Mouse (Mus musculus) brown adipose tissue, adult 24 weeks (tissue): ENCODE results near the gene Psmb11. TPM values are rescaled to one million over a fixed set of nuclear protein-coding genes. Genes with fewer than 3 reads are reported as not detected.

Source experiments
- H3K27ac ChIP-seq: fragments of 200-500 bp; replicated peaks from 2 replicates; pipeline ENCODE4 v1.5.1; 2012; ENCODE audit warnings: low read depth, mild to moderate bottlenecking, low read length
- H3K4me1 ChIP-seq: fragments of 200-500 bp; 2 replicates; pipeline ENCODE4 v1.6.1; 2012; ENCODE audit warnings: low read length, mixed read lengths; ENCODE audit not compliant: control insufficient read depth, insufficient read depth, insufficient read length
- H3K4me3 ChIP-seq: fragments of 200-500 bp; 2 replicates; pipeline ENCODE4 v1.5.1; 2012; ENCODE audit warnings: low read depth, mild to moderate bottlenecking, low read length, moderate library complexity; ENCODE audit not compliant: insufficient read depth
- polyA plus RNA-seq: library from polyadenylated mRNA; stranded (reverse); fragments of >200 nt; gene quantifications from 2 replicates; pipeline ENCODE4 v1.2.4, GENCODE M21; 2012; ENCODE audit not compliant: missing spikeins, insufficient read depth, insufficient read length

Psmb11 gene
- polyA plus RNA-seq, 1 experiment = not detected

DNA sequence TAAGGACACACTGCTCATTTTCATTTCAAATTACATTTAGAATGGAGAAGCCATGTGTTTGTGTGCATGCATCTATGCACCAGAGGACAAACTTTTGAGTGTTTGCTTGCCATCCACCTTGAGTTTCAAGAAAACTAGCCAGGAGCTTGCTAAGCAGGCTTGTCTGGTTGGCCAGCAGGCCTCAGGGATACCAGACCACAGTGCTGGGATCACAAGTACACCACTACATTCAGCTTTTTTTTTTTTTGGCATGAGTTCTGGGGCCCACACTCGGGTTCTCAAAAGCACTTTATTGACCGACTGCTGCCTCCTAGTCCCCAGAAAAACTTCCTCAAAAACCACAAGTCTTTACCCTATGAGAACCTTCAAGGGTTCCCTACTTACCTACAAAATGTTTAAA, 53.1 kb downstream of the Psmb11 start:
- Histone ChIP-seq H3K4me1 (no peaks in the 10 kb centered on the region), H3K4me3 (no peak overlapping the region), H3K27ac (no peak overlapping the region)

GRCm38 (mm10) chr14:54676290-54676689, 55.1 kb downstream of the Psmb11 start:
- H3K4me1 ChIP-seq = no peaks in the 10 kb centered on the region
- no peak overlapping the region for H3K27ac ChIP-seq
- H3K4me3 ChIP-seq = no peak overlapping the region

DNA sequence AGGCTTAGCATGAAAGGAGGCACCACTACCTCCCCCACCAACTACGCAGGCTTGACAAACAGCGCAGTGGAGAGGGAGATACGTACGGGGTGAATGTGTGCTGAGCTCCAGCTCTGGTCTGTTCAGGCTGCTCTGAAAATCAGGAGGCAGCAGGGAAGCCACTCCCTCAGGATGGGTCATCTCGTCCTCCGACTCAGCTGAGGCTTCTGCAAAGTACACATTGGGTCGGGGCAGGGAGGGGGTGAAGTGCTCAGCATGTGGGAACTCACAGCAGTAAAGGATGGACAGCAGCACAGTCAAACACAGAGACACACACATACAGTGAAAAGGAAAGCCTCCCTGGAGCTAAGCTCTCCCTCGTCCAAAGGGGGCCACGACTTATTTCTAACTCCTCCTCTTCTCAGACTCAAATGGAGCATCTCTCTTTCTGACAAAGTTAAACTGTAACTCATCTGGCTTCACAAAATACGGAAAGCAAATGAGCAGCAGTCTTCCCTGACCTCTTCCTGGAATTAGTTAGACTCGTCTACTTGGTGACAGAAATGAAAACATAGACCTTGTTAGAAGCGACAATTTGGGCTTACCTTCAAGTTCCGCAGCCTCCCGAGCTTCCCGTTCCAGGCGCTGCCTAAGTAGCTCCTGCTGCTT, 57.5 kb downstream of the Psmb11 start:
- no peak overlapping the region for H3K27ac ChIP-seq
- H3K4me3 ChIP-seq = no peak overlapping the region
- 0 out of 2 replicates have a peak, but pooled peaks cover 2% of the 10 kb centered on the region for H3K4me1 ChIP-seq

Other genes starting within 250 kb of the Psmb11 start
- gene Slc7a7, start 203.7 kb upstream of the Psmb11 start, polyA plus RNA-seq = 0.52 and 1.8 TPM in 2 replicates
- gene Mrpl52, start 194.5 kb upstream of the Psmb11 start, polyA plus RNA-seq = 145 and 148 TPM in 2 replicates
- gene Mmp14, start 189.8 kb upstream of the Psmb11 start, polyA plus RNA-seq = 10.8 and 10.9 TPM in 2 replicates
- gene Lrp10, start 157.3 kb upstream of the Psmb11 start, polyA plus RNA-seq = 36.5 and 53.8 TPM in 2 replicates
- not detected in 2 replicates for gene Rem2, start 145.3 kb upstream of the Psmb11 start, polyA plus RNA-seq
- 20.4 and 25.8 TPM in 2 replicates for gene Prmt5, start 103.9 kb upstream of the Psmb11 start, polyA plus RNA-seq
- gene Haus4, start 66.8 kb upstream of the Psmb11 start, polyA plus RNA-seq = 4.1 and 6.8 TPM in 2 replicates
- 3.1 and 5.6 TPM in 2 replicates for gene Ajuba, start 43.9 kb upstream of the Psmb11 start, polyA plus RNA-seq
- 2.6 and 5.2 TPM in 2 replicates for gene 4931414P19Rik, start 15.4 kb upstream of the Psmb11 start, polyA plus RNA-seq
- 231 and 291 TPM in 2 replicates for gene Psmb5, start 3.4 kb upstream of the Psmb11 start, polyA plus RNA-seq
- not detected in 2 replicates for gene Gm17606, start 19.5 kb downstream of the Psmb11 start, polyA plus RNA-seq
- gene Cdh24, start 19.9 kb downstream of the Psmb11 start, polyA plus RNA-seq = not detected in 2 replicates
- 33.3 and 43.1 TPM in 2 replicates for gene 1700123O20Rik, start 64.8 kb downstream of the Psmb11 start, polyA plus RNA-seq
- gene Acin1, start 65.5 kb downstream of the Psmb11 start, polyA plus RNA-seq = 47.2 and 50.6 TPM in 2 replicates
- gene Gm29776, start 77.4 kb downstream of the Psmb11 start, polyA plus RNA-seq = not detected in 2 replicates
- not detected in 2 replicates for gene Cebpe, start 90.7 kb downstream of the Psmb11 start, polyA plus RNA-seq
- 2.4 and 2.8 TPM in 2 replicates for gene Slc7a8, start 160.5 kb downstream of the Psmb11 start, polyA plus RNA-seq
- 1.5 and 2.0 TPM in 2 replicates for gene Rnf212b, start 192.7 kb downstream of the Psmb11 start, polyA plus RNA-seq
- gene Homez, start 249.5 kb downstream of the Psmb11 start, polyA plus RNA-seq = 3.3 and 4.6 TPM in 2 replicates